Mouse (Mus musculus) lung, adult 2 months (tissue): ENCODE results near the gene Arntl.

Source experiments
- CTCF ChIP-seq: fragments of 200-500 bp; IDR thresholded peaks from 2 replicates; pipeline ENCODE4 v1.5.1; 2011; ENCODE audit warnings: mild to moderate bottlenecking, low read length, control low read depth; ENCODE audit not compliant: insufficient read depth
- POLR2A ChIP-seq: fragments of 200-500 bp; IDR thresholded peaks from 2 replicates; pipeline ENCODE4 v1.6.1; 2011; ENCODE audit warnings: low read depth, mild to moderate bottlenecking, control low read depth, low read length, borderline replicate concordance; ENCODE audit errors: extremely low read depth

DNA sequence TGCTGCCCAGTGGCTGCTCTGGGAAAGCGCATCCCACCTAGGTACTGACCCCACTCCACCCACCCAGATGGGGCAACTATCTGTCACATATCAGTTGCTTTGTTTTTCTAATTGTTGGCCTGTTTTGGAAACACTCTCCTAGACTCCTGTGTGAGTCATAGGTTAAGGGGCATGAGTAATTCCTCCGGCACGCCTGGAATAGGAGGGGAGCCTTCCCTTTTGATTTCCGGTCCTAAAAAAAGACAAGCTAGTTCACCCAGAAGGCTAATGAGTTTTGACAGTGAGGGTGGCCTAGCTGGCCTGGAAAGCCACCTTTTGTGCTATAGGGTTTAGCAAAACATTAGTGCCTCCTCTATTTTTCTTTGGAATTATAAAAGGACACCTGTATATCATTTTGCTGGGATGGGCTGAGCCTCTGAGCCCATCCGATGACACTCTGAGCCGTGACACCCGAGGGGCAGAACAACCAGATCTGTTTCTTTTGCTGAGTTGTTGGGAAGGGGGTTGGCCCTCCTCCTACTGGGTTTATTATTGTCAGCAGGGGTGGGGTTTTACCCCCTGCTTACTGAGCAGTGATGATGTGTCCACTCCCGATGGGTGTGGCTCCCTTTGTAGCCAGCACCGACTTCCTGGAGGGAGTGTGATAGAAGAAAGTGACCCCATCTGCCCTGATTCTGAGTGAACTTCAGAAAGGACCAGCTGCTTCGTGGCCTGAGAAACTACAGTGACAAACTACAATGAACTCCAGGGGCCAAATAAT is 21.0 kb upstream of the Arntl start:
- TF ChIP-seq POLR2A = no peak
- no peak for TF ChIP-seq CTCF
